Mouse (Mus musculus) liver, embryonic 18 days (tissue): Measurements from ENCODE around the gene Cldn7. TPM values are rescaled to one million over a fixed set of nuclear protein-coding genes. Genes with fewer than 3 reads are reported as not detected.

Source experiments
- polyA plus RNA-seq: library from polyadenylated mRNA; depleted of rRNA; stranded (reverse); fragments of >200 nt; gene quantifications from 2 replicates; pipeline ENCODE4 v1.2.3, GENCODE M21; 2012; rRNA removed

The Cldn7 gene
- polyA plus RNA-seq, result 3.2 and 4.8 TPM in 2 replicates

DNA sequence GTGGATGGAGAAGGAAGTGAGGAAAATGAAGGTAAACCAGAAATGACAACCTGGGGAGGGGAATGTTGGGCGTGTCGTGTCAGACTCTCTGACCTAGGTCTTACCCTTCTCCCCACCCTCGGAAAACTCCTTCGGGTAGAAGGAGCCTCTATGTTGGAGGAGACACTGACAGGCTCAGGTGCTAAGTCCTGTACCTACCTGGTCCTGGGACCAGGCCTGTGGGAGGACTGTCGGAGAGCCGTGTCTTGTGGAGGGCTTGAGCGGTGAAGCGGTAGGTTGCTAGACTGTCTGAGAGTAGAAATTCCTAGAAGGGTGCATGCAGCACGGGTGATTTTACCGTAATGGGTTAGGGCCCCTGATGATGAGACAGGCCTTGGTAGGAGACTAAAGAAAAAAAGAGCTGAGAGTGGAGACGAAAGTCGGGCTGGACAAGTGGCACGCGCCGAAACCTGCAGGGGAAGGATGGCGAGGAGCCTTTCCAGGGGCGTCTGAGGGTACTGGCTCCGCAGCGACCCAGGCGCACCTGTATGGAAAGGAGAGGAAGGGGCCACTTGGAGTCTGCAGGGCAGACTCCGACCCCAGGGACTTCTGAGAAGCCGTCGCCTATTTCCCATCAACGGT, at the start of gene Cldn7:
Gene Cldn7, plus strand, starts transcription at position 130 of the 621 bp plus-strand sequence.

DNA sequence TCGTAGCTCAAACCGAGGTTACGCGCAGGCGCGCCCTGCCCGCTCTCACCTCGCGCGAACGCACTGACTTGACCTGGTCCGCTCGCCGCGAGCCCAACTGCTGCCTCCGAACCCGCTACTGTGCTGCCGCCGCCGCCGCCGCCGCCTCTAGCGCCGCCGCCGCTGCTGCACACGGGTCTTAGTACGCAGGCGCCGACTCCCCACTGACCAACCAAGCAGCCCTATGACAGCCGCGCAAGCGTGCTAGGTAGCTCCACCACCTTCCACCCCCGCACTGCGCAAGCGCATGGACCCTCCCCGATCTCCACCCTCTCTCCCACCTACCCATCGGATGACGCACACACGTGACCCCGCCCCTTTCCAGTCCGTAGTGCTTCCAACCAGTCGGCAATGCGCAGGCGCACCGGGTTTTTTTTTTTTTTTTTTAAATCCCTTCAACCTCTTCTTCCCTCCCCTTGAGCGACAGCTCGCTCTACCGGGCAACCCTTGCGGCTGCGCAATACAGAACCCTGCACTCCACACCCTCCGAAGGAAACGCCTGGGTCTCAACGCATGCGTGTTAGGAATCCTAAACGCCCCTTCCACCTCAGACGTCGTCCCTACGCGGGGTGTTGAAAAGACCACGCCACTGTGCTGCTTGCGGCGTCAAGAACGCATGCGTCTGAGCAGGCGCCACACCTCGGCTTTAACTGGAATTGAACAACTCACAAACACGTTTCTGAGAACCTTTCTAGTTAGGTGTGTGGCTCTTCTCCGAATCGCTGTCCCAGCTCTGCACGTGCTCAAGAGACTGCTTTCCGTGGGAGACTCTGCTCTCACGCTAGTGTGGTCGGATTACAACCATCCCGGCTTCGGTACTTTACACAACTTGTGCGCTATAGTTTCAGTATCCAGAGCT, 43.2 kb upstream of the Cldn7 start, which contains the start of gene Eif5a:
Gene Eif5a, minus strand, starts transcription at position 845 of the 898 bp plus-strand sequence.

DNA sequence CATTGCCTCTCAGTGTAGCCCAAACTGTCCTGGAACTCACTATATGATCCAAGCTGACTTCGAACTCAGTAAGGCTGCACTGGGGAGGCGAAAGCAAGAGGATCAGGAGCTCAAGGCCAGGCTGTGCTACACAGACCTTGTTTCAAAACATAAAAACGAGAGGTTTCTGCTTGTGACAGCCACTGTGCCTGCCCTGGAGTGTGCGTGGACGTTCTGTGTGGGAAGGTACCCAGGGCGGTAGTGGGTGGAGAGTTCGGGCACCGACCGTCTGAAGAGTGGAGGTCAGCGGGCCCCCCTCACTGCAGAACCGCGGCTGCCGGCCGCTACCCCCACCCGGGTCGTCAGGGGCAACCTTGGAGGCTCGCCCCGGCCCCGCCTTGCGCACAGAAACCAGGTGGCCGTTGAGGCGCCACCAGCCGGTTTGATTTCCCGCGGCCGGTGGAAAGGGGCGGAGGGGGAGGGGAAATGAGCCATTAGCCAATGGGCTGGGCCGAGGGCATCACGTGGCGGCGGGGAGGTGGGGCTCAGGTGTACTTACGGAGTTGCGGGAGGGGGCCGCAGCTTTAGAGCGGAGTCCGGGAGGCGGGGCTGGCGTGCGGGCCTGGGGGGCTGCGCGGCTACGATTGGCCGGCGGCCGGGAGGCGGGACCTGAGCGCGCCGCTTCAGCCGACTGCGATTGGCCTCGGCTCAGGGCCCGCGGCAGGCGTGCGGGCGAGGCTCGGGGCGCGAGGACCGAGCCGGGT, 29.3 kb upstream of the Cldn7 start, which contains the start of gene Ybx2:
Gene Ybx2, plus strand, starts transcription at position 660 of the 743 bp plus-strand sequence.

DNA sequence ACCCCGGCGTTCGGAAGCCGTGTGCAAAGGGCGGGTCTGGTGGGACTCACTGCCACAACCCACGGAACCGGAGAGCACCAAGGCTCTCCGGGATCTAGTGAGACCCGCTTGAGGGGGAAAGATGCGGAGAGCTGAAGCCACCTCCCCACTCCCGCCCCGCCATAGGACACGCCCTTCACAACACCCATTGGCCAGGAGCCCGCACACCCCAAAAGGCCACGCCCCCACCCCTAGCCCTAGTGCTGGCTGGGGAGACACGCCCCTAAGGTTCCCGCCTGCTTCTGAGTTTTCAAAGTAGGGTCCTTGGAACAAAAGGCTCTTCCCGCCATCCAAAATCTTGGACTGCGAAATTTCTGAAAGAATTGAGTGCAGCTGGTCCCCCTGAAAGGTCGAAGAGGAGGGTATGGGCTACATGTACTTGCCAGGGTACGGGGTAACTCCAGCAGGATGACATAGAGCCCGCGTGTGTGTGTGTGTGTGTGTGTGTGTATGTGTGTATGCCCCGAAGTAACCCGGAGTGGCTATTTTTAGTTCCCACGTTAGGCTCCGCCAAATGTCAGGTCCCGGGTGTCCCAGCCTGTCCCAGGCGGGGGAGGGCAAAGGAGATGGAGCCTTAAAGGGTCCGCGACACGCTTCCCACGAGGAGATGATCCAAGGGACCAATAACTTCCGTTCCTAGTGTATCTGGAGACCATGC, 16.4 kb upstream of the Cldn7 start, which contains the start of gene Slc2a4:
Gene Slc2a4, minus strand, starts transcription at position 123 of the 697 bp plus-strand sequence.

DNA sequence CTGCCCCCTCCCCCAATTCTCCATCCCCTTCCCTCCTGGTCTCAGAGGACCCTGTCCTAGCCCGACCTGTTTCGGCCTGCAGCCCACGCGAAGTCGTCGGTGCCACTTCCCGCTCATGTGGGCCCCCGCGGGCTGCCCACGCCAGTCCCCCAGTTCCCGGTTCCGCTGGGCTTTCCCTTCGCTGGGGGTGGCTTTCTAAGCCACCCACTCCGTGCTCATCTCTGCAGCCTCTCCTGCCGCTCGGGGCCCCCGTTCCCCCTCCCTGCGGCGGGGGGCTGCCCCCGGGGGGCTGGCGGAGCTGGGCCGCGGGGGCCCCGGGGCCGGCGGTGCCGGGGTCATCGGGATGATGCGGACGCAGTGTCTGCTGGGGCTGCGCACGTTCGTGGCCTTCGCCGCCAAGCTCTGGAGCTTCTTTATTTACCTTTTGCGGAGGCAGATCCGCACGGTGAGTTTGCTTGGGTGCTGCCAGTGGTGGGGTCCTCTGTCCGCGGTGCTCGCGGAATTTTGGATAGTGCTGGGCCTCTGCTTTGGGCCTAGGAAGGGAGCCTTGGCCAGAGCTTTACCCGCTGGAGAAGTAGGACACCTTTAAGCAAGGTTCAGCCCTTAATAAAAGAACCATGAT, 16.7 kb downstream of the Cldn7 start, which contains the start of gene Ctdnep1:
Gene Ctdnep1, plus strand, starts transcription at position 16 of the 622 bp plus-strand sequence.

DNA sequence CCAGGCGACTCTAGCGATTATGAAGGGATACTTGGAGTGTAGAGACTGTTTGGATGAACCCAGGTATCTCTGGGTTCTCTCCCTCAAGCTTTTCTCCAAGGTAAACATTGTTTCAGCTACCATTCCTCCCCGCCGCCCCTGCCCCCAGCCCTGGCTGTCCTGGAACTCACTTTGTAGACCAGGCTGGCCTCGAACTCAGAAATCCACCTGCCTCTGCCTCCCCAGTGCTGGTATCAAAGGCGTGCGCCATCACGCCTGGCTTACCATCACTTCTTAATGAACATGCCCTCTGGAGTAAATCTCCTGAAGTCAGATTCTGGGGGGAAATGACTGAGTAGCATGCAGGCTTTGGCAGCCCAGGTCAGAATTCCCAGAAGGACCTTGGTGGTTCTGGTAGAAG, 17.6 kb downstream of the Cldn7 start, which contains the start of gene Elp5:
Gene Elp5, minus strand, starts transcription at position 293 of the 400 bp plus-strand sequence.

DNA sequence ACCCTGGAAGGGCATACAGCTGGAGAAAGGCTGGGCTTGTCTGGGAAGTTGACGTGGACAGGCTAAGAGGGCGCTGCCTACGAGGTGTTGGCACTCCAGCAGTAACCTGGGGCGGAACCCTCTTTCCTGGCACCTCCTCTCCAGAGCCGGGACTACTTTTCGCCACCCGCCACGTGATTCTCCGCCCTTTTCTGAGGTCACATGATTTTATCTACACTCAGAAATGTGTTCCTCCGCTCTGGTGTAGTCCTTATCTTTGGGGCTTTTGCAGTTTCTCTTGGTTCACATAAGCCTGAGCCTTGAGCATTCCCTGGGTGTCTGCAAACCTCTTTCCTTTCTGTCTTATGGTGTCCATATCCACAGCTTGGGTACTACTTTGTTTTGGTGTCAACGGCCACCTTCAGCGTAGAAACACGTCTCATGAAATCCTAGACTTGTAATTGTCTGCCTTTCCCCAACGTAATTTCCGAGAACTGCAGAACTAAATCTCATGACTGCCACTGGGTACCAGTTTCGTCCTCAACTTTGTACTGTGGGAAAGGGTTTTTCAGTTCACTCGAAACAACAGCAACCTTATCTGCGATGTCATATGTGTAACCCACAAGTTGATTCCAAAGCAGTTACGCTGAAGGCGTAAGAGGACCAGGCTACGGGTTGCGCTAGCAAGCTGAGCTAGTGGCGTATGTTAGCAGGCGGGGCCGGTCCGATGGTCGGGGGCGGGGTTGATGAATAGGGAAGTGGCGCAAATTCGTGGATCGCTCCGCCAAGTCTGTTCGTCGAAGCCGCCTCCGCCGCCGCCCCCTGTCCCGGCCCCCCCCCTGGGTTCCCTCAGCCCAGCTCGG, 26.5 kb downstream of the Cldn7 start, which contains the start of gene Gabarap:
Gene Gabarap, plus strand, starts transcription at position 294 of the 842 bp plus-strand sequence.

DNA sequence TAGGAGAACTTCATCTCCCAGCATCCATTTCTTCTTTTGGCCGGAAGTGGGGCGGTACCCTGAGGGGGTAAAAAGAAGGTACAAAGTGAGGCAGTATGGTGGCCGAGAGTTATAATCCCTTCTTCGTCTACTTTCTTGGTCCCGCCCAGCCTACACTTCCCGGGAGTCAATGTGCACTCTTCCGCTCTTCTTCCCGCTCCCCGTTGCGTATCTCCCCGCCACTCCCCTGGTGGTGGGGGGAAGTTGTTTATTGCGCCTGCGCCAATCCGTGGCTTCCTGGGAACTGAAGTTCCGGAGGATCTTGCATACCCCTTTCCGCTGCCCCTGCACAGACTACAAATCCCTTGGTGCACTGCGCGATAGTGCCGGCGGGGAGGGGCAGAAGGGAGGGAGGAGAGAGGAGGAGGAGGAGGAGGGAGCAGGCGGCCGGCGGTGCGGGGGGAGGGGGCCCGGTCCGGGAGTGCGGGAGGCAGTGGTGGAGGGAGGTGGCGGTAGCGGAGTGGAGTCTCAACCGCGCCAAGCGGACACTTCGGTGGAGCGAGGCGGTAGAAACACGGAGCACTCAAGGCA, 30.9 kb downstream of the Cldn7 start, which contains the start of gene Phf23:
Gene Phf23, plus strand, starts transcription at position 387 of the 570 bp plus-strand sequence.

DNA sequence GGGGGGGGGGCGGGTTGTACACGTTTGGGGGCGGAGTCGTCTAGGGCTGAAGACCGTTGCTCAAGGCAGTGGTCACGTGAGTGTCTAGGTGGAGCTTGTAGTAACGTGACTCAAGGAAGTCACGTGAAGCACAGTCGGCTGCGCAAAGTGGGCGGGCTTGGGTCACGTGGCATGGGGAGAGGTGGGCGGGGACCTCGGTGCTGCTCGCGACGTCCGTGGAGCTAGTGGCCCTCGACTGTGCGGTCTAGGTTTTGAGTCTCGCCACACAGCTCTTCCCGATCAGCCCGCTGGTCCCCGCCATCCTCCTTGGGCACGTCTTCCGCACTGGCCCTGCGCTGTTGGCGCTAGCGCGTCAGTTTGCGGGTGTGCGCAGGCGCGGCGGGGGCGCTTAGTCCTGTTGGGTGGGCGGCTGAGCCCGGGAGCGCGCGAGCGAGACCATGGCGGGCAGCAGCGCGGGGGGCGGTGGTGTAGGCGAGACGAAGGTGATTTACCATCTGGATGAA, 35.9 kb downstream of the Cldn7 start, which contains the start of gene Dvl2:
Gene Dvl2, plus strand, starts transcription at position 200 of the 503 bp plus-strand sequence.

DNA sequence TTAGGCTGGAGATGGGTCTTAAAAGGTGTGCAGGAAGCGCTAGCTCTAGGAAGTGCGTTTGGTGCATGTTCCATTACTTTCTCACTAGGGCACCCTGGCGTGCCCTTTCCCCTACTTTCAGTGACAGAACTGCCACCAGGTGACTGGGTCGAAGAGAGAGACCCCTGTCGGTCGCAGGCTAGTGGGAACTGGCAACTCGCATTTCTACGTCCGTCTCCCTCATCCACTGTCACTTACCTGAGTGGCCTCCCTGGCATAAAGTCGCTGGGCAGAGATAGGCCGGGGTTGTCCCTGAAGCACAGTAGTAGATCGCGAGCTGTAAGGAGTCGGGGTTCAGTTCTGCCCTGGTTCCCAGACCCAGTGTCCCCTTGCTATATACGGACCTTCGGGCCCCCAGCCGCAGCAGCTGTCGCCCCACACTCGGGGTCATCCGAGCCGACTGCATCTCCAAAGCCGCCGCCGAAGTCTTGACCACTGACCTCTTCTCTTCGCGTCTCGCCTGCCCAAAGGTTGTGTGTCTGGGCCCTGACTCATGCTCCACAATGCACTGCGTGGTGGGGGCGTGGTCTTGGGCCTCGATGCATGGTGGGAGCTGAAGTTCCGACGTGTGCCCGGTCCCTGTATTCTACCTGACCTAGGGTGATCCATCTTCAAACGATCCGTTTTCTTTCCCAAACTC, 50.4 kb downstream of the Cldn7 start, which contains the start of gene Acadvl:
Gene Acadvl, minus strand, starts transcription at position 532 of the 679 bp plus-strand sequence.

DNA sequence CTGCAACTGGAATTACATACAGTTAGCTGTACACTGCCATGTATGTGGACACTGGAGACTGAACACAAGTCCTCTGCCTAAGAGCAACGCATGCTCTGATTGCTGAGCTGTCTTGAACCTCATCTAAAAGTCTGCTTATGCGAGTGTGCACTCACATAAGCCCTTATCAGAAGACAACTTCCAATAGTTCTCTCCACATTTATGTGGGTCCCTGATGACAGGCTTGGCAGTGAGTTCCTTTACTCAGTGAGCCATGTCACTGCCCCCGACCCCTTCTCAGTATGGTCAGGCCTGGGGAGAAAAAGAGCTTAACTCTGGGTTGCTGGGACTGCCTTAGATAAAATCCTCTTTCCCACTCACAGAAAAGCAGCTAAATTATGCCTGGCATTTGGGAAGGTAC, 52.1 kb downstream of the Cldn7 start, which contains the start of gene Dlg4:
Gene Dlg4, plus strand, starts transcription at position 274 of the 400 bp plus-strand sequence.

Other genes starting within 250 kb of the Cldn7 start
- gene Polr2a, start 206.1 kb upstream of the Cldn7 start, polyA plus RNA-seq, result 5.5 and 8.0 TPM in 2 replicates
- 0.02 TPM in 1 of 2 replicates, not detected in the other for gene Slc35g3, start 202.8 kb upstream of the Cldn7 start, polyA plus RNA-seq
- gene Zbtb4, start 198.9 kb upstream of the Cldn7 start, polyA plus RNA-seq, result 2.3 and 2.8 TPM in 2 replicates
- gene Chrnb1, start 168.8 kb upstream of the Cldn7 start, polyA plus RNA-seq, result 1.3 and 1.6 TPM in 2 replicates
- 0.43 and 0.58 TPM in 2 replicates for gene Fgf11, start 162.9 kb upstream of the Cldn7 start, polyA plus RNA-seq
- gene Tmem102, start 159.2 kb upstream of the Cldn7 start, polyA plus RNA-seq, result 1.2 and 1.6 TPM in 2 replicates
- not detected in 2 replicates for gene Gm39566, start 149.5 kb upstream of the Cldn7 start, polyA plus RNA-seq
- gene Spem2, start 146.3 kb upstream of the Cldn7 start, polyA plus RNA-seq, result not detected in 2 replicates
- not detected in 2 replicates for gene Spem1, start 142.6 kb upstream of the Cldn7 start, polyA plus RNA-seq
- gene Nlgn2, start 127.0 kb upstream of the Cldn7 start, polyA plus RNA-seq, result 2.2 and 3.1 TPM in 2 replicates
- gene Tmem256, start 126.3 kb upstream of the Cldn7 start, polyA plus RNA-seq, result 227 and 300 TPM in 2 replicates
- 19.8 and 22.6 TPM in 2 replicates for gene Plscr3, start 118.4 kb upstream of the Cldn7 start, polyA plus RNA-seq
- 0.49 and 0.73 TPM in 2 replicates for gene Tnk1, start 106.0 kb upstream of the Cldn7 start, polyA plus RNA-seq
- not detected in 2 replicates for gene Tmem95, start 86.8 kb upstream of the Cldn7 start, polyA plus RNA-seq
- gene Kctd11, start 83.4 kb upstream of the Cldn7 start, polyA plus RNA-seq, result 1.2 TPM in 2 replicates
- gene Acap1, start 69.2 kb upstream of the Cldn7 start, polyA plus RNA-seq, result 7.9 and 10.7 TPM in 2 replicates
- gene 2810408A11Rik, start 63.8 kb upstream of the Cldn7 start, polyA plus RNA-seq, result 0.36 and 0.38 TPM in 2 replicates
- 11.4 and 13.4 TPM in 2 replicates for gene Neurl4, start 63.7 kb upstream of the Cldn7 start, polyA plus RNA-seq
- 43.2 and 45.2 TPM in 2 replicates for gene Gps2, start 50.9 kb upstream of the Cldn7 start, polyA plus RNA-seq
- gene Eif5a, start 42.8 kb upstream of the Cldn7 start, polyA plus RNA-seq, result 578 and 620 TPM in 2 replicates
- gene Ybx2, start 29.0 kb upstream of the Cldn7 start, polyA plus RNA-seq, result 0.08 and 0.42 TPM in 2 replicates
- gene Slc2a4, start 16.6 kb upstream of the Cldn7 start, polyA plus RNA-seq, result 8.7 and 9.0 TPM in 2 replicates
- 23.5 and 24.9 TPM in 2 replicates for gene Ctdnep1, start 16.4 kb downstream of the Cldn7 start, polyA plus RNA-seq
- gene Elp5, start 17.7 kb downstream of the Cldn7 start, polyA plus RNA-seq, result 34.3 and 36.0 TPM in 2 replicates
- 191 and 207 TPM in 2 replicates for gene Gabarap, start 26.4 kb downstream of the Cldn7 start, polyA plus RNA-seq
- 15.0 and 15.6 TPM in 2 replicates for gene Phf23, start 31.0 kb downstream of the Cldn7 start, polyA plus RNA-seq
- gene Dvl2, start 35.8 kb downstream of the Cldn7 start, polyA plus RNA-seq, result 4.2 and 4.6 TPM in 2 replicates
- gene Acadvl, start 50.6 kb downstream of the Cldn7 start, polyA plus RNA-seq, result 164 and 167 TPM in 2 replicates
- gene Dlg4, start 52.2 kb downstream of the Cldn7 start, polyA plus RNA-seq, result 1.6 and 2.3 TPM in 2 replicates
- 170 and 192 TPM in 2 replicates for gene Asgr1, start 89.3 kb downstream of the Cldn7 start, polyA plus RNA-seq
- 46.4 and 50.4 TPM in 2 replicates for gene Asgr2, start 127.9 kb downstream of the Cldn7 start, polyA plus RNA-seq
- 1.3 and 1.7 TPM in 2 replicates for gene Mgl2, start 165.6 kb downstream of the Cldn7 start, polyA plus RNA-seq
- gene Clec10a, start 191.4 kb downstream of the Cldn7 start, polyA plus RNA-seq, result 0.45 and 0.84 TPM in 2 replicates
- gene Slc16a11, start 248.0 kb downstream of the Cldn7 start, polyA plus RNA-seq, result 3.3 and 3.6 TPM in 2 replicates